Mouse (Mus musculus) ES-Bruce4 (cell line): ENCODE results near the gene A930033H14Rik.

Experiments used
- CTCF ChIP-seq: IDR thresholded peaks from one replicate; pipeline ENCODE4 v1.8.1; 2011; ENCODE audit warnings: low read depth, low read length
- EP300 ChIP-seq: IDR thresholded peaks from 2 replicates; pipeline ENCODE4 v1.6.1; 2011; ENCODE audit warnings: low read depth, low read length; ENCODE audit not compliant: insufficient read depth
- POLR2A ChIP-seq: IDR thresholded peaks from one replicate; pipeline ENCODE4 v1.8.1; 2011; ENCODE audit warnings: low read length; ENCODE audit not compliant: insufficient read depth

- TF ChIP-seq CTCF, result no peak
- no peak for TF ChIP-seq EP300
- TF ChIP-seq POLR2A, result no peak
Measured at GRCm38 (mm10) chr10:69192266-69192665, 20.6 kb downstream of the A930033H14Rik start.
